Mouse (Mus musculus) E14TG2a.4 (cell line): Measurements from ENCODE around the gene Cds1.

ENCODE experiments used
- CTCF ChIP-seq: conservative IDR thresholded peaks from 2 replicates; pipeline ENCODE4 v1.5.1; 2014; ENCODE audit warnings: low read length
- NANOG ChIP-seq: IDR thresholded peaks from 2 replicates; pipeline ENCODE4 v1.6.1; 2014; ENCODE audit warnings: borderline replicate concordance, low read length, mixed read lengths
- POU5F1 ChIP-seq: IDR thresholded peaks from 2 replicates; pipeline ENCODE4 v1.6.1; 2014; ENCODE audit warnings: low read length, borderline replicate concordance

DNA sequence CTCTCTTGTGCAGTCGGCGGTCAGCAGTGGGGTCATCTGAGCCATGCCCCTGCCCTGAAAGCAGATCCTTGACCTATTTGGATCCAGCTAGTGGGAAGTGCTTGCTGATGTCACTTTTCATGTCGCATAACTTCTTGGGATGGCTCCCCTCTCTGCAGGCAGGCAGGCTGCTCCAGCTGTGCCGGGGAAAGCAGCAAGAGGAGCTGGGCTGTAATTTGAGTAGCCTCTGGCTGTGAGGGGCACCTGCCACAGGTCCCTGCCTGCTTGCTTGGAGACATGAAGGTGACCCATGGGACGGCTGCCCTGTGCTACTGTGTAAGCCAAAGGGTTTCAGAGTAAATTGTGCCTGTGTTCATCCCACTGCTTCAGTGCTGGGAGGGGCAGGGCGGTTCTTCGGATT, 54.9 kb downstream of the Cds1 start:
- TF ChIP-seq CTCF: no peak
- no peak for TF ChIP-seq NANOG
- TF ChIP-seq POU5F1: no peak
